Mouse (Mus musculus): ENCODE measurements around the gene Smyd5.

The Smyd5 gene

GRCm38 (mm10) chr6:85431842-85432431 is at the start of gene Smyd5:
Gene Smyd5 (plus strand): TSS chr6:85431989.
- peak; percentile 78 for DNase-seq

DNA sequence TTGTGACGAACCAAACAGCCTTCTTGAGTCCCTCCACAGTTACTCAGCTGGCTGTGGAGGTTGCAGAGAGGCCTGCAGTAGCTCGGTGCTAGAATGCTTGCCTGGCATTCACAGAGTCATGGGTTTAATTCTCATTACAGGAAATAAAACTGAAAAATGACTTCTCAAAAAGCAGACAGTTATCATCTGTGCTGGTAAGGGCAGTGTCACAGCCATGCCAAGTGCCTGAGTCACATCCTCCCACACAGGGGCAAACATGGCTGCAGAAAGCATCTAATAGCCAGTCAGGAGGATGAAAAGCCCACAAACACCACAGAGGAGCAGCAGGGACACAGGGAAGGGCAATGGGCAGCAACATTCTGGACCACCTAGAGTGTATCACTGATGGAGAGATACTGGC is 49.0 kb upstream of the Smyd5 start:
- DNase-seq, result no peak

DNA sequence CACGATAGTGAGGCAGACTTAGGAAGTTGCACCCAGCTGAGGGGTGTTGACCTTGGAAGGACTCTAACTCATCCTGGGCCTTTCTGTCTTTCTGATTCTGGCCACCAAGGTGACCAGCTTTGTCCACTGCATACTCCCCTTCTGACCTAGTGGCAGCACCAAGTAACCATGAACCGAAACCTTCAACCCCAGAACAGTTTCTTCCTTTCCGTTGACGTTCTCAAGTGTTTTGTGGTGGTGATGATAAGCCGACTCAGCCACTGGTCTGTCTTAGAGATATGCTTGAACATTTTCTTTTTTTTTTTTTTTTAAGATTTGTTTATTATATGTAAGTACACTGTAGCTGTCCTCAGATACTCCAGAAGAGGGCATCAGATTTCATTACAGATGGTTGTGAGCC is 43.2 kb upstream of the Smyd5 start:
- DNase-seq, result no peak

GRCm38 (mm10) chr6:85391803-85392202 is 40.0 kb upstream of the Smyd5 start:
- peak; percentile 47 for DNase-seq

- no peak for DNase-seq
Observed at GRCm38 (mm10) chr6:85395360-85395759, 36.4 kb upstream of the Smyd5 start.

DNA sequence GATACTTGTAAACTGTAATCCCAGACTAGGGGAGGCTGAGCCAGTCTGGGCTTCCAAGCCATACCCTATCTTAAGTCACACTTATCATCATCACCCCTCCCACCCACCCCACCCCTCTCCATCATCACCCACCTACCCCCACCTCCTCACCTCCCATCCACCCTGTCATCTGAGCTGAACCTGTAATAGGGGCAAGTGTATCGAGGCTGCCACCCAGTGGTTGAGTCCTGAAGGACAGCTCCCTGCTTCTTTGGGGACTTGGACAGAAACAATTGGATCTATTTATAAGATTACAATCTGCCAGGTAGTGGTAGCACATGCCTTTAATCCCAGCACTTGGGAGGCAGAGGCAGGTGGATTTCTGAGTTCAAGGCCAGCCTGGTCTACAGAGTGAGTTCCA is 34.6 kb upstream of the Smyd5 start:
- DNase-seq, result no peak

- no peak for DNase-seq
Observed at GRCm38 (mm10) chr6:85399715-85400114, 32.1 kb upstream of the Smyd5 start.

GRCm38 (mm10) chr6:85402613-85403012 is 29.2 kb upstream of the Smyd5 start:
- DNase-seq, result no peak

- DNase-seq, result no peak
Observed at GRCm38 (mm10) chr6:85403039-85403438, 28.8 kb upstream of the Smyd5 start.

DNA sequence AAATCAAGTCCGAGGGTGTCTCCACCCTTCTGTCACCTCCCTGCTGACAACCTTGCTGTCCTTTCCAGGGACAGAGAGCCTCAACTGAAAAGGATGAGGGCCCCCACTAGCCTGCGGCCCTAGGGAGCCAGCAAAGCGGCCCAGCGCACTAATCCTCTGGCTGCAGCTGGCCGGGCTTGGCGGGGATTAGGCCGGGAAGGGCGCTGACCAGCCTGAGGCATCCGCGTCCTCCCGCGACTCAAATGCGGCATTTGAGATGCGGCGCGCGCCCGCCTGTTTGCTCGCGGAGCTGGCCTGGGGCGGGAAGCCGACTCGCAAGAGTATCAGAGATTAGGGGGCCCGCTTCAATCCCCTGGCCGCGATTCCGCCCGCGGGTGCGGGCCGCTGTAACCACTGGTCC is 22.8 kb upstream of the Smyd5 start:
- DNase-seq, result no peak

GRCm38 (mm10) chr6:85410771-85411273 is 21.0 kb upstream of the Smyd5 start:
- no peak for DNase-seq

- DNase-seq, result no peak
Observed at GRCm38 (mm10) chr6:85415829-85416228, 16.0 kb upstream of the Smyd5 start.

DNA sequence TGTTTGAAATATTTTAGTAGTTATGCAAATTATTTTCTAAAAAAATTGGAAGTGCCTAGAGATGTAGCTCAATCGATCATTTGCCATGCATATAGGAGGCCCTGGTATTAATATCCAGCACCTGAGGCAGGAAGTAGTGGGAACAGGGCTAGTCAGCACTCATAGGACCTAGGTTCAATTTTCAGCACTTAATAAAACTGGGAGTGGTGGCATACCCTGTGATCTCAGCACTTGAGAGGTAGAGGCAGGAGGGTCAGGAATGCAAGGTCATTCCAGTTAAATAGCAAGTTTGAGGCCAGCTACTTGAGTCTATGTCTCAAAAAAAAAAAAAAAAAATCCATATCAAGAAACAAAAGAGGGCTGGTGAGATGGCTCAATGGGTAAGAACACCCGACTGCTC is 12.6 kb upstream of the Smyd5 start:
- no peak for DNase-seq

DNA sequence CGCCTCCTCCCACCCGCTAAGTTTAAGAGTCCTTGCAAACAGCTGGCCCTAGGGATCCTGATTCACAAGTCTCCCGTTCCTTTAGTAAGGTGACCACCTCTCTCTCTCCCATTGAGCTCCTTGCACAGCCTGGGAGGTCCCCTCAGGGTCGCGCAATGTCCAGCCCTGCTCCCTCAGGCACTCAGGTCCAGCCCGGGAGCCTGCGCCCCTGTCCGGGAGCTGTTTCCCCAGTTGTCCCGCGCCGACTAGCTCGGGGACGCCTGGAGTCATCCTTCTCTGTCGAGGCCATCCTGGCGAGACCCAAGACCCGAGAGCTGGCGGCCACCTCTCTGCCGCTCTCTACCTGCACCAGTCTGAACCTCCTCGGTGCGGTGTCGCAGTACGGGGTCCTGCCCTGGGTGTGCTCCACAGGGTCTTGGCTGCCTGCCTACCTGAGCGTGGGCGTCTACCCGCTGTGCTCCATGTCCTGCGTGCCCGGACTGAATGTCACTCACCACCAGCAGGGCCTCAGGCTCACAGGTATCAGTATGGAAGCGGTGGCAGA is 7.9 kb upstream of the Smyd5 start, which contains the start of gene Noto:
Gene Noto, plus strand, starts transcription at position 51 of the 544 bp plus-strand sequence.
- no peak for DNase-seq

DNA sequence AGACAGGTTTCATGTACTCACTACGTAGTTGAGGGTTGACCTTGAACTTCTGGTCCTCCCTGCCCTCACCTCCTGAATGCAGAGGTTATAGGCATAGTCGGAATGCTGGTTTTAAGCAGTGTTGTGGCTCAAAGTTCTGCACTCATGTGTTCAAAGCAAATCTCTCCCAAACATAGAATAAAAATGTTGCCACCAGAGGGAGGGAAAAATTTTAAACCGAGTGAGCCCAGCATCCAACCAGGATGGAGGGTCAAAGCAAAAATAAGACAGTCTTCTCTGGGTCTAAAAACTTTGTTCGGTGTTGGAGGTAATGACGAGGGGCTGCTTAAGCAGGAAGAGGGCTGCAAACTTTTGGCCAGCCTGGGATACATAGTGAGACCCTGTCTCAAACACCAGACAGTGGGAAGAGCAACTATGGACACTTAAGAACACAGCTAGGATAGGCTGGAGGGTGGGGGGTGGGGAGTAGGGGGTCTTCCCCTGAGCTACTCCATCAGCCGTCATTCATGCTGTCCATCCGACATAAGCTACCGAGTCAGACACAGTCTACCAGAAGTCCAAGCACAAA is 431 bp upstream of the Smyd5 start:
- DNase-seq, result no peak

DNA sequence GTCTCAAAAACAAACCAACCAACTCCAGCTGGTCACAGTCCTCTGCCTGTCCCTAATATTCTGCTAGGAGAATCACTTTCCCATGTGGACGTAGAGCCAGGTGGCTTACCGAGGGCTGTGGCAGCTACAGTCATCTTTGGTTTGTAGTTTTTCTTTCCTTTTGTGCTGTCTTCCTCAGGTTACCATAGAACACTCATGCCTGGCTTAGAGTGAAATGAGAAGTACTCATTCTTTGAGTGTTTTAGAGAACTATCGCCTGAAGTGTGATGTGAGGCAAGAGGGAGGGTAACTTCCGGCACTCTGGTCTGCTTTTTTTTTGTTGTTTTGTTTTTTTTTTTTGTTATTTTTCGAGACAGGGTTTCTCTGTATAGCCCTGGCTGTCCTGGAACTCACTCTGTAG is 2.1 kb downstream of the Smyd5 start:
- DNase-seq, result no peak

DNA sequence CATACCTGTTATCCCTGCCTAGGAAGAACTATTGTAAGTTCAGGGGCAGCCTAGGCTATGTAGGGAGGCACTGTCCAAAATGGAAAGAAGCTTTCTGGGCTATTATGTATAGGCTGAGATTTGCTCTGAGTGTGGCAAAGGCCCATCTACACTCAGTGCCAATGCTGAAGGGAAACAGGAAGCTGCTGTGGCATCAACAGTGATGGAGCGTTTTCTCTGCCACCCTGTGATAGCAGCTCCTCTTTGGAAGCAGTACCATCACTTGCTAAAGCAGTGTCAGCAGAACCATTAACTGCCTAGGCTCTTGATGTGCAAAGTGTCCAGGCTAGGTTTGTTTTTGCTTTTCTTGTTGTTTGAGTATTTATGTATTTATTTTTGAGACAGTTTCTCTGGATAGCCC is 4.4 kb downstream of the Smyd5 start:
- DNase-seq, result no peak

DNA sequence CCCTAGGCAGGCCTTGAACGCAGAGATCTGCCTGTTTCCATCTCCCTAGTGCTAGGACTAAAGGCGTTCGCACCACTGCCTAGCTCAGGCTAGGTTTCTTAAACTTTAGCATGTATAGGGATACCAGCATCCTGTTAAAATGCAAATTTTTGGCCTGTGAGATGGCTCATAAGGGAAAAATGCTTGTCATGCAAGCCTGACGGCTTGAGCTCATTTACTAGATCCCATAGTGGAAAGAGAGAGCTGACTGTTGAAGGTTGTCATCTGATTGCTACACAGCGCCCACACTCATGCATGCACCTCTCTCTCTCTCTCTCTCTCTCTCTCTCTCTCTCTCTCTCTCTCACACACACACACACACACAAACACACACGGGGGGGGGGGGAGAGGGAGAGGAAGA is 4.8 kb downstream of the Smyd5 start:
- no peak for DNase-seq

GRCm38 (mm10) chr6:85441142-85441541 is 9.4 kb downstream of the Smyd5 start:
- DNase-seq, result no peak

DNA sequence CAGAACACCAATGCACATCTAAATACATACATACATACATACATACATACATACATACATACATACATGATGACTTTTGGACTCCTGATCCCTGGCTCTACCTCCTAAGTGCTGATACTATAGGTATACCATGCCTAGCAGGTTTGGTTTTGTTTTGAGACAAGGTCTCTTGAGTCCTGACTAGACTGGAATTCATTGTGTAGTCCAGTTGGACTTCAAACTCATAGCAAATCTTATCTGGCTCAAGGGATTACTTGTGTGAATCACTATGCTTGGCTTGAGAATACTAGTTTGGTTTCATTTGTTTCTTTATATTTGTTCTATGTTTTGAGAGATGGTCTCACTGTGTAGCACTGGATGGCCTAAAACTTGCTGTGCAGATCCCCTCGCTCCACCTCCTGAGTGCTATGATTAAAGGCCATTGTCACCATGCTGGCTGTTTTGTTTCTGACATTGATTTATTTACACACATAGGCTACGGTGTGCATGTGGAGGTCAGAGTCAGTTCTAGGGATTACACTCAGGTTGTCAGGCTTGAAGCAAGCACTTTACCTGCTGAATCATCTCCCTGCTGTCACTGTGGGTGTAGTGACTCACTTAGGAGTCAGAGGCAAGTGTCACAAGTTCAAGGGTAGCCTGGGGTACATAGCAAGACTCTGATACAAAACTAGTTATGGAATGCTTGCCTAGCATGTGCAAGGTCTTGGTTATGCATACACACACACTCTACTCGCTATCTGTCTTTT is 11.9 kb downstream of the Smyd5 start:
- no peak for DNase-seq

GRCm38 (mm10) chr6:85444266-85444965 is 12.6 kb downstream of the Smyd5 start:
- no peak for DNase-seq

GRCm38 (mm10) chr6:85445286-85445685 is 13.5 kb downstream of the Smyd5 start:
- DNase-seq, result no peak

GRCm38 (mm10) chr6:85447351-85447750 is 15.6 kb downstream of the Smyd5 start:
- no peak for DNase-seq
